Mouse (Mus musculus) bone marrow macrophage, adult 2 months (primary cell): Measurements from ENCODE around the gene Smg9.
A peak's percentile ranks its signal among the peaks of the same experiment; 100 is the strongest.

Experiments used
- CTCF ChIP-seq: IDR thresholded peaks from 2 replicates; pipeline ENCODE4 v1.5.1; 2012; ENCODE audit warnings: low read depth, mild to moderate bottlenecking, low read length, moderate library complexity
- POLR2A ChIP-seq: IDR thresholded peaks from 2 replicates; pipeline ENCODE4 v1.6.1; 2012; ENCODE audit warnings: mild to moderate bottlenecking, low read depth, low read length, borderline replicate concordance

DNA sequence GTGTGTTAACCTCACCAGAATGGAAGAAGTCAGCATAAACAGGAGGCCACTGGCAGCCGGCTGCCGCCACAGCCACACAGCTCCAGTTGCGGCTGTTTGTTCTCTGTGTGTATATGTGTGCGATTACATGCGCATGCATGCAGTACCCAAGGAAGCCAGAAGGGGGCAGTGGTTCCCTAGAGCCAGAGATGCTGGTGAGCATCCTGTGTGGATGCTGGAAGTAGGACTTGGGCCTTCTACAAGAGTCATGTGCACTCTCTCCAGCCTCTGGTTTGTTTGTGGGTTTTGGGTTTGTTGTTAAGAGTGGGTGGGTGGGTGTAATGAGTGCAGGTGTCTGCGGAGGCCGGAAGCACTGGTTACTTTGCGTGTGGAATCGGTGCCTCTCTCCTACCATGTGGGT is 3.4 kb downstream of the Smg9 start:
- TF ChIP-seq POLR2A = no peak
- peak; percentile 55 for TF ChIP-seq CTCF
